Mouse (Mus musculus): ENCODE data around the gene Pimreg.
A peak's percentile ranks its signal among the peaks of the same experiment; 100 is the strongest.

Pimreg gene

GRCm38 (mm10) chr11:72029143-72029542, 12.7 kb upstream of the Pimreg start:
- peak; percentile 70 for DNase-seq (ENCODE audit: low spot score)

GRCm38 (mm10) chr11:72031353-72031752, 10.5 kb upstream of the Pimreg start:
- no peak for DNase-seq (ENCODE audit: low spot score)

GRCm38 (mm10) chr11:72032091-72032490, 9.7 kb upstream of the Pimreg start:
- DNase-seq (ENCODE audit: low spot score) = no peak

GRCm38 (mm10) chr11:72032589-72032988, 9.2 kb upstream of the Pimreg start:
- DNase-seq (ENCODE audit: low spot score) = no peak

- DNase-seq (ENCODE audit: low spot score) = no peak
Observed at GRCm38 (mm10) chr11:72037409-72037808, 4.4 kb upstream of the Pimreg start, which contains the start of gene Aipl1. Gene Aipl1, minus strand, starts transcription at chr11:72037509.

- DNase-seq (ENCODE audit: low spot score) = peak; percentile 95
Observed at GRCm38 (mm10) chr11:72037996-72038395, 3.8 kb upstream of the Pimreg start.

GRCm38 (mm10) chr11:72039599-72040386, 2.0 kb upstream of the Pimreg start:
- no peak for DNase-seq (ENCODE audit: low spot score)

GRCm38 (mm10) chr11:72041290-72041767, 503 bp upstream of the Pimreg start:
- no peak for DNase-seq (ENCODE audit: low spot score)

GRCm38 (mm10) chr11:72042631-72043030, 799 bp downstream of the Pimreg start:
- peak; percentile 31 for DNase-seq (ENCODE audit: low spot score)

GRCm38 (mm10) chr11:72044231-72044630, 2.4 kb downstream of the Pimreg start:
- DNase-seq (ENCODE audit: low spot score) = no peak

GRCm38 (mm10) chr11:72048730-72049129, 6.9 kb downstream of the Pimreg start:
- DNase-seq (ENCODE audit: low spot score) = no peak

GRCm38 (mm10) chr11:72049171-72049759, 7.4 kb downstream of the Pimreg start:
- DNase-seq (ENCODE audit: low spot score) = no peak

- DNase-seq (ENCODE audit: low spot score) = no peak
Observed at GRCm38 (mm10) chr11:72050168-72050894, 8.5 kb downstream of the Pimreg start.

- peak; percentile 62 for DNase-seq (ENCODE audit: low spot score)
Observed at GRCm38 (mm10) chr11:72050895-72051858, 9.3 kb downstream of the Pimreg start.

GRCm38 (mm10) chr11:72052221-72052620, 10.4 kb downstream of the Pimreg start:
- no peak for DNase-seq (ENCODE audit: low spot score)

- peak; percentile 91 for DNase-seq (ENCODE audit: low spot score)
Observed at GRCm38 (mm10) chr11:72052636-72053035, 10.8 kb downstream of the Pimreg start.

- DNase-seq (ENCODE audit: low spot score) = no peak
Observed at GRCm38 (mm10) chr11:72055176-72055575, 13.3 kb downstream of the Pimreg start.

GRCm38 (mm10) chr11:72057166-72057565, 15.3 kb downstream of the Pimreg start:
- no peak for DNase-seq (ENCODE audit: low spot score)

GRCm38 (mm10) chr11:72060416-72060815, 18.6 kb downstream of the Pimreg start:
- no peak for DNase-seq (ENCODE audit: low spot score)

GRCm38 (mm10) chr11:72061093-72061620, 19.3 kb downstream of the Pimreg start:
- DNase-seq (ENCODE audit: low spot score) = no peak

- DNase-seq (ENCODE audit: low spot score) = no peak
Observed at GRCm38 (mm10) chr11:72064414-72064813, 22.6 kb downstream of the Pimreg start.

All from retina, embryonic 14.5 days (tissue).